Mouse (Mus musculus): ENCODE data around the gene Cacnb2.
A peak's percentile ranks its signal among the peaks of the same experiment; 100 is the strongest.

Cacnb2 gene

GRCm38 (mm10) chr2:14873116-14873515 lies 270.2 kb downstream of the Cacnb2 start:
- no peak for DNase-seq

GRCm38 (mm10) chr2:14873701-14874181 lies 270.9 kb downstream of the Cacnb2 start:
- no peak for DNase-seq

- no peak for DNase-seq
Observed at GRCm38 (mm10) chr2:14874281-14875037, 271.6 kb downstream of the Cacnb2 start.

- no peak for DNase-seq
Observed at GRCm38 (mm10) chr2:14875121-14875520, 272.2 kb downstream of the Cacnb2 start.

GRCm38 (mm10) chr2:14875616-14876015 lies 272.7 kb downstream of the Cacnb2 start:
- DNase-seq, result no peak

GRCm38 (mm10) chr2:14878953-14879352 lies 276.1 kb downstream of the Cacnb2 start:
- no peak for DNase-seq

- no peak for DNase-seq
Observed at GRCm38 (mm10) chr2:14883460-14883859, 280.6 kb downstream of the Cacnb2 start.

- no peak for DNase-seq
Observed at GRCm38 (mm10) chr2:14888406-14889195, 285.7 kb downstream of the Cacnb2 start.

- DNase-seq, result no peak
Observed at GRCm38 (mm10) chr2:14903837-14904236, 300.9 kb downstream of the Cacnb2 start.

GRCm38 (mm10) chr2:14904865-14905264 lies 302.0 kb downstream of the Cacnb2 start:
- DNase-seq, result no peak

GRCm38 (mm10) chr2:14907124-14907925 lies 304.4 kb downstream of the Cacnb2 start:
- DNase-seq, result no peak

GRCm38 (mm10) chr2:14917585-14918247 lies 314.8 kb downstream of the Cacnb2 start:
- no peak for DNase-seq

- no peak for DNase-seq
Observed at GRCm38 (mm10) chr2:14929866-14930265, 327.0 kb downstream of the Cacnb2 start.

GRCm38 (mm10) chr2:14931968-14932367 lies 329.1 kb downstream of the Cacnb2 start:
- no peak for DNase-seq

GRCm38 (mm10) chr2:14936492-14936891 lies 333.6 kb downstream of the Cacnb2 start:
- DNase-seq, result no peak

- no peak for DNase-seq
Observed at GRCm38 (mm10) chr2:14942261-14942660, 339.4 kb downstream of the Cacnb2 start.

GRCm38 (mm10) chr2:14943691-14944357 lies 340.9 kb downstream of the Cacnb2 start:
- DNase-seq, result no peak

- DNase-seq, result no peak
Observed at GRCm38 (mm10) chr2:14953090-14953489, 350.2 kb downstream of the Cacnb2 start.

GRCm38 (mm10) chr2:14960963-14961488 lies 358.1 kb downstream of the Cacnb2 start:
- DNase-seq, result no peak

- DNase-seq, result no peak
Observed at GRCm38 (mm10) chr2:14961493-14961892, 358.6 kb downstream of the Cacnb2 start.

GRCm38 (mm10) chr2:14984029-14984428 lies 381.1 kb downstream of the Cacnb2 start:
- DNase-seq, result no peak

GRCm38 (mm10) chr2:14988451-14988850 lies 385.6 kb downstream of the Cacnb2 start:
- peak; percentile 42 for DNase-seq

All from thymus, postnatal 14 days (tissue).